Mouse (Mus musculus) ES-E14 (cell line): ENCODE data around the gene Invs.

Experiments used
- CHD2 ChIP-seq: IDR thresholded peaks from 2 replicates; pipeline ENCODE4 v1.6.1; 2014; ENCODE audit warnings: mild to moderate bottlenecking, low read depth, low read length, inconsistent platforms
- MAFK ChIP-seq: IDR thresholded peaks from 2 replicates; pipeline ENCODE4 v1.6.1; 2014; ENCODE audit warnings: mild to moderate bottlenecking, low read depth, low read length, inconsistent platforms; ENCODE audit not compliant: insufficient read depth

DNA sequence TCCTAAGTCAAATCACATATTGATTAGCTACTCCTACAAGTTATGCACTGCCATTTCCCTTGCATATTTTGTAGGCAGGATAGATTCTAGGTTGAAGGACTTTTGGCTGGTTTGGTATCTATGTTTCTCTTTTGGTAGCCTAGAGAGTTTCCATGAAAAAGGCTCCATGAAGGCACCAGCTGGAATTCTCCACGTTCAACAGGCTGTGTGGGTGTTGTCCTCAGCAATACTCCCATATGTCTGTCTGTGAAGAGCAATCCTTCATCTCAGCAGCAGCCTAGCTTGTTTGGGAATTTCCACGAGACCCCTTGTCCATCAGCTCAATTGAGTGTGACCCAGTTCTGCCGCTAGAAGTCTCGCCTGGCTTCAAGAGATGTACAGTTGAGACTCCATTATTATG lies 63.1 kb downstream of the Invs start:
- TF ChIP-seq MAFK (no peak), CHD2 (no peak)
